Mouse (Mus musculus): Measurements from ENCODE around the gene Trim14.

DNA sequence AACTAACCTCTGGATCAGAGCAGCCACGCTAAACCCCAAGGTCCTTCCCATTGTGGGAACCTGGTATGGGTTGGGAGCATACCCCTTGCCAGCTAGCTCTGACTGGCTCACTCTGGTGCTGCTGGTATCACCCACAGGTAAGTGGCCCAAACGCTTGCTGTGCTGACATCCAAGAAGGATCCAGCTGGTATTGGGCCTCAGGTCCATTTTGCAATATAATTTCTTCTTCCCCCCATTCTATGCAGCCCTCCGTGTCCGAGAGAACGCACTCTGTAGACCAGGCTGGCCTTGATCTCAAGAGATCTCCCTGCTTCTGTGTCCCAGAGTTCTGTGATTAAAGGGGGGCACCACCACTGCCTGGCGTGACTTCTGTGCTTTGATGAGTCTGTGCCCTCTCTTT is 42.9 kb downstream of the Trim14 start:
- TF ChIP-seq CTCF (IDR thresholded peaks at IDR 0.05; ENCODE audit: low read depth) (no peak), EP300 (IDR thresholded peaks at IDR 0.05; ENCODE audit: low read depth) (no peak)
